Mouse (Mus musculus) layer of hippocampus, postnatal 14 days (tissue): ENCODE measurements around the gene Cwf19l1. TPM values are rescaled to one million over a fixed set of nuclear protein-coding genes. Genes with fewer than 3 reads are reported as not detected.

ENCODE experiments used
- DNase-seq, 2 experiments: peaks; one replicate each; pipeline ENCODE4 v3.0.0; 2021 to 2022; ENCODE audit warnings: low spot score in 2 of 2, mixed read lengths in 1 of 2
- total RNA-seq, 2 experiments: library from RNA; stranded (reverse); gene quantifications; 2 replicates each; pipeline ENCODE4 v1.2.3; 2021

Cwf19l1 gene
- total RNA-seq, 2 experiments from 2014 or later = 16.2 to 16.6 TPM

- DNase-seq = no peak
Measured at GRCm38 (mm10) chr19:44063773-44064172, 71.9 kb downstream of the Cwf19l1 start.

- DNase-seq = no peak
Measured at GRCm38 (mm10) chr19:44060226-44060625, 75.5 kb downstream of the Cwf19l1 start.

Other genes starting within 250 kb of the Cwf19l1 start
- 10 to 100 TPM in 1 of 2 experiments, 1 to 10 TPM in 1; 9.5 to 10.3 TPM for gene Dnmbp, start 195.7 kb downstream of the Cwf19l1 start, total RNA-seq
- gene Cpn1, start 149.3 kb downstream of the Cwf19l1 start, total RNA-seq = under 1 TPM in 1 of 2 experiments, not detected in 1; 0.39 TPM
- under 1 TPM; 0.16 to 0.19 TPM for gene Cyp2c23, start 106.7 kb downstream of the Cwf19l1 start, total RNA-seq
- gene Erlin1, start 66.1 kb downstream of the Cwf19l1 start, total RNA-seq = 10 to 100 TPM; 17.0 to 18.6 TPM
- 10 to 100 TPM; 42.4 to 53.2 TPM for gene Chuk, start 28.4 kb downstream of the Cwf19l1 start, total RNA-seq
- 10 to 100 TPM; 66.4 to 67.3 TPM for gene Bloc1s2, start 10.6 kb upstream of the Cwf19l1 start, total RNA-seq
- not detected for gene Pkd2l1, start 56.6 kb upstream of the Cwf19l1 start, total RNA-seq
- gene Scd3, start 67.4 kb upstream of the Cwf19l1 start, total RNA-seq = under 1 TPM; 0.62 TPM
- gene Scd2, start 157.8 kb upstream of the Cwf19l1 start, total RNA-seq = 100 to 1,000 TPM; 702 to 713 TPM
- 1 to 10 TPM; 2.5 to 2.6 TPM for gene Scd4, start 197.2 kb upstream of the Cwf19l1 start, total RNA-seq